Mouse (Mus musculus) intestine, postnatal 0 days (tissue): ENCODE results near the gene Adamtsl4. TPM values are rescaled to one million over a fixed set of nuclear protein-coding genes. Genes with fewer than 3 reads are reported as not detected.

ENCODE experiments used
- ATAC-seq: fragments of 200-750 bp; cut with Nextera tagmentation; 2 replicates; pipeline ENCODE4 v1.8.0; 2017; ENCODE audit warnings: mild to moderate bottlenecking, moderate TSS enrichment, moderate library complexity
- H3K27ac ChIP-seq: fragments of 300-500 bp; sonication (generic); 2 replicates; pipeline ENCODE4 v1.5.1; 2014; ENCODE audit warnings: mild to moderate bottlenecking, low read depth, low read length, moderate library complexity
- H3K27me3 ChIP-seq: fragments of 300-500 bp; sonication (generic); replicated peaks from 2 replicates; pipeline ENCODE4 v1.6.1; 2014; ENCODE audit warnings: low read length, mixed read lengths; ENCODE audit not compliant: control insufficient read depth, insufficient read depth
- H3K36me3 ChIP-seq: fragments of 300-500 bp; sonication (generic); 2 replicates; pipeline ENCODE4 v1.6.1; 2014; ENCODE audit warnings: mild to moderate bottlenecking, moderate library complexity; ENCODE audit not compliant: control insufficient read depth, insufficient read depth
- H3K4me1 ChIP-seq: fragments of 300-500 bp; sonication (generic); replicated peaks from 2 replicates; pipeline ENCODE4 v1.6.1; 2014; ENCODE audit warnings: antibody characterized with exemption, low read length, mixed read lengths; ENCODE audit not compliant: control insufficient read depth, insufficient read depth
- H3K4me2 ChIP-seq: fragments of 300-500 bp; sonication (generic); replicated peaks from 2 replicates; pipeline ENCODE4 v1.6.1; 2014; ENCODE audit warnings: low read depth, mild to moderate bottlenecking, moderate library complexity
- H3K4me3 ChIP-seq: fragments of 300-500 bp; sonication (generic); 2 replicates; pipeline ENCODE4 v1.5.1; 2014; ENCODE audit warnings: low read depth, low read length
- H3K9ac ChIP-seq: fragments of 300-500 bp; sonication (generic); 2 replicates; pipeline ENCODE4 v1.6.1; 2014; ENCODE audit warnings: mild to moderate bottlenecking, low read depth, low read length
- H3K9me3 ChIP-seq: fragments of 300-500 bp; sonication (generic); 2 replicates; pipeline ENCODE4 v1.6.1; 2016; ENCODE audit warnings: mixed run types; ENCODE audit not compliant: control insufficient read depth
- CTCF ChIP-seq: sonication (generic); IDR thresholded peaks from 2 replicates; pipeline ENCODE4 v1.5.1; 2016; ENCODE audit warnings: low read depth, mild to moderate bottlenecking, control low read depth, antibody characterized with exemption, moderate library complexity
- WGBS: fragments of 180-500 bp; shearing (Covaris S2); extraction: QIAGEN DNeasy Blood & Tissue Kit; methylation state at CpG from one replicate; pipeline ENCODE4 v1.1.7; 2014; 5-methylcytosine and 5-hydroxymethylcytosine counted together
- polyA plus RNA-seq: library from polyadenylated mRNA; unstranded; fragments of >200 nt; fragmentation: Nextera tagmentation; extraction: Ambion mirVana; gene quantifications from 2 replicates; pipeline ENCODE4 v1.2.1, GENCODE M21; 2015

Adamtsl4 gene
- 3.2 and 3.8 TPM in 2 replicates for polyA plus RNA-seq

DNA sequence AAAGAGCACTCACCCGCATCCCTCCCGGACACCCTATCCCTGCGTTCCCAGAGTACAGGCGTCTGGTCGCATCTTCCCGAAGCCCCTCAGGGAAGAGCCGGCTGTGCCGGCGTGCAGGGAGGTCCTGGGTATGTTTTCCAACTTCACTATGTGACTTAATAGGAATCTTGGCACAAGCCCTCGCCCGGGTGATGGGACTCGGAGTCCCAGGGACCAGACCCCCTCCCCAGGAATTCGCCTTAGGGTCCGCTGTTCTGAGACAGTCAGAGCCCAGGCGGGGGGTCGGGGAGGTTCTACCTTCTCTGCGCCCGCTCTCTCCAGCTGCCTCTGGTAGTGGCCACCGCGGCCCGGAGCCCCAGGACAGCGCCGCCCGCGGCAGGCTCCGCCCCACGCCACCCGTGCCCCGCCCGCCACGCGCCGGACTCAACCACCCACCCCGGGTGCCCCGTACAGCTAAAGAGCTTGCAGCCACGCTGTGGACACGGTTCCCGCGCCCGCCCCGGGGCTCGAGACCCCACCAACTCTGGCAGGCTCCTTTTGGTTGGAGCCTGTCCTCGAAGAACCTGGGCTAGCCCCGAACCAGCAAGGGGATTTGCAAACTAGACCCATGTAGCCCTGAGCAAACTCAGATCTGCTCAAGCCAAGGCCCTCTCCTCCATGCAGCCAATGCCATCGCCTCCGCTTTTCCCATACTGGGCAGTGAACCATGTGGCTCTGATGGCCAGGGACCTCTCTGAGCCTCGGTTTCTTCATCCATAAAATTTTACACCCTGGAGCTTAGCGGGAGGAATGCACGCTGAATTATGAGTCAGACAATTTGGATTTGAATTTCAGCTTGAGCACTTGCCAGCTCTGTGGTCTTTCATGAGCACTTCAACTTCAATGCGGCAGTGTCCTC lies at the start of gene Adamtsl4:
Gene Adamtsl4, minus strand, starts transcription at position 394 of the 898 bp plus-strand sequence.
- peak within 1 kb of the TSS; percentile 84 for H3K4me2 ChIP-seq
- H3K27me3 ChIP-seq: no peaks in the 10 kb centered on the region
- no peaks in the 10 kb centered on the region for H3K9me3 ChIP-seq
- H3K4me1 ChIP-seq: no peaks in the 10 kb centered on the region
- peak; percentile 60 for ATAC-seq
- H3K36me3 ChIP-seq: no peaks in the 10 kb centered on the region; the same call in 1 of the 2 replicates
- H3K9ac ChIP-seq: peak within 1 kb of the TSS; percentile 35; the same call in 1 of the 2 replicates
- 3% methylated on average over 50 of the region's 50 CpGs for WGBS
- peak within 1 kb of the TSS; percentile 82 for H3K27ac ChIP-seq
- H3K4me3 ChIP-seq: peak within 1 kb of the TSS; percentile 43
- peak; percentile 37 for TF ChIP-seq CTCF

DNA sequence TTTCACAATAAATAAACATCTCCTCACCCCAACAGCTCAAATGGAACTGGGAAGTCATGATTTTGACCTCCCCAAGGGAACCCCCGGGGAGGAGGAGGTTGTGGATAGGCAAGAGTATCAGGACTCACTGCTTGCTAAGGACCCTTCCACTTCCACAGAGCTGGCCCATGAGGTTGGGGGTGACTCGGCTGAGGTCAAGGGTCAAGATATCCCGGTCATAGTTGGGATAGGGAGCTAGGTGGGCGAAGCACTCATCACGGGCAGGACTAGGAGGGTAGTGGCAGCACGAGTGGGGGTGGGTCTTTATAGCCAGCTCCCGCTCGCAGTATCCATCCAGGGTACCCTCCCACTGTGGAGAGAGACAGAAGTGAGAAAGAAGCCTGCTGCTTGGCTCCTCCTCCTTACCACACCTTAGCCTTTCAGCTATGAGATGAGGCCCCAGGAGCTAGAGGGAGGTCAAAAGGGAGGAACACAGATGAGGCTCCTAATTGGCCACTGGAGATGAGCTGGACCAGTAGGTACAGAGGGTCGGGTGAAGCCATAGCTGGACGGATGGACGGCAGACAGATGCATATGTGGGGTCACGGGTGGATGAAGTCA lies 47.5 kb upstream of the Adamtsl4 start:
- 84% methylated on average over 12 of the region's 12 CpGs for WGBS
- TF ChIP-seq CTCF: no peak
- no peak overlapping the region for H3K27ac ChIP-seq
- H3K4me1 ChIP-seq: no peaks in the 10 kb centered on the region
- no peak overlapping the region for H3K4me2 ChIP-seq
- H3K27me3 ChIP-seq: no peaks in the 10 kb centered on the region
- H3K4me3 ChIP-seq: no peak overlapping the region
- H3K9me3 ChIP-seq: no peaks in the 10 kb centered on the region
- no peak for ATAC-seq
- no peak overlapping the region for H3K9ac ChIP-seq
- H3K36me3 ChIP-seq: peaks cover 15% of the 10 kb centered on the region

DNA sequence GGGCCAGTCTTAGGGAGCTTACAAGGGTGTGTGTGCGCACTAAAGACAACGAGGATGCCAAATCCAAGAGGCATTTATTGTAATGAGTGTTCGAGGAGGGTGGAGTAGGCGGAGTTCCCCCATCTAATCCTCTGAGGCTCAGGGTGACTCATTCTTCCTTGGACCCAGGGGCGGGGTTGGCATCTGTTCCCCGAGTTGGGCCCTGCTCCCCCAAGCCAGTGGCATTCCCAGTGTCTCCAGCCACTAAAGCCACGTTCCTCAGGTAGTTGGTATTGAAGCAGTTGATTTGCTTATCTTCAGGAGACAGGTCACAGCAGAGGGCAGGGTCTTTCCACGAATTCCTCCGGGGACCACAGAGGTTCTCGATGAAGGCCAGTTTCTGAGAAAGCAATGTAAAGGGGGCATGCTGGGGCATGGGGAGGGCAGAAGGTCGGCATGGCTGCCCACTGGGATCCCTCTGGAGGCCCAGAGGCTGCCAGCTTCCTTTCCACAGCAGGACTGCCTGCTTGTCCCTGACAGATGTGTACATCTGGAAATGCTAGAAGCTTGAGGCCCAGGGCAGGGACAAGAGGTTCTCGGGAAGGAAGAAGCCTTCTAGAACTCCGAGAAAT lies 46.5 kb upstream of the Adamtsl4 start:
- Histone ChIP-seq H3K9ac (0 out of 2 replicates have a peak overlapping the region, but pooled peaks have one; percentile 11), H3K27me3 (no peaks in the 10 kb centered on the region), H3K4me2 (no peak overlapping the region), H3K9me3 (no peaks in the 10 kb centered on the region), H3K4me3 (no peak overlapping the region), H3K36me3 (peaks cover 11% of the 10 kb centered on the region; the same call in 1 of the 2 replicates), H3K4me1 (no peaks in the 10 kb centered on the region), H3K27ac (no peak overlapping the region; the same call in 1 of the 2 replicates)
- ATAC-seq: no peak
- 61% methylated on average over 13 of the region's 13 CpGs for WGBS
- no peak for TF ChIP-seq CTCF

DNA sequence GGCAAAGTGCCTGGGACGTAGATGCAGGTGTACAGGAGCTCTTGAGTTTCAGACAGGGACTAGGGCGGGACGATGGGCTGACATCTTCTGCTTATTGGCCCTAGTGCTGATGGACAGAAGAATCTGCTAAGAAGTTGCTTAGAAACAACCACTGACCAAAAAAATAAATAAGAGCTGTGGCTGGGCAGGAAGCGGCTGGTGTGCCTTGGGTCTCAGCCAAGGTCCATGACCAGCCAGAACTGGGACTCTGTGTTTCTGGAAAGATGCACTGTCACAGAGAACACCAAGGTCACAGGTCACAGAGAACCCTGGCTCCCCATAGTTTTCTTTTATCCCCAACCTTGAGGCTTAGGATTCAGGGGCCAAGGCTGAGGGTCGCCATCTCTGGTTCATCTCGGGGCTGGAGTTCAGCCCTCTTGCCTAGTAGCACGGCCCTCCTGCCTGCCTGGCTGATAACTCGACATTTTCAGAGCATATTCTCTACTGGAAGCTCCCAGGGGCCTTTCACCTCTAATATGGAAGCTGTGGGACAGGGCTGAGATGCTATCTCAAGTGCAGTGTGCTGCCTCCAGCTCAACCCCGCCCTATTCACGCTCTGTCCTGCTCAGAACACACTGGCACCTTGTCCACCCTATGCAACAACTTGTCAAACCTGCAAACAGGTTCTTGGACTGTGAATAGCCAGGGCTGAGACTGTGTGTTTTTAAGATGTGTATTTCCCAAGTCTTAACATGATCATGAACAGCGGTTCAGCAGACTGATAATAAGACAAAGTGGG lies 45.2 kb upstream of the Adamtsl4 start:
- H3K36me3 ChIP-seq: peaks cover 11% of the 10 kb centered on the region; the same call in 1 of the 2 replicates
- no peaks in the 10 kb centered on the region for H3K4me1 ChIP-seq
- no peak overlapping the region for H3K4me3 ChIP-seq
- no peak for TF ChIP-seq CTCF
- H3K27ac ChIP-seq: no peak overlapping the region
- H3K9ac ChIP-seq: no peak overlapping the region
- WGBS: 79% methylated on average over 11 of the region's 11 CpGs
- no peak for ATAC-seq
- H3K4me2 ChIP-seq: no peak overlapping the region
- no peaks in the 10 kb centered on the region for H3K9me3 ChIP-seq
- no peaks in the 10 kb centered on the region for H3K27me3 ChIP-seq

DNA sequence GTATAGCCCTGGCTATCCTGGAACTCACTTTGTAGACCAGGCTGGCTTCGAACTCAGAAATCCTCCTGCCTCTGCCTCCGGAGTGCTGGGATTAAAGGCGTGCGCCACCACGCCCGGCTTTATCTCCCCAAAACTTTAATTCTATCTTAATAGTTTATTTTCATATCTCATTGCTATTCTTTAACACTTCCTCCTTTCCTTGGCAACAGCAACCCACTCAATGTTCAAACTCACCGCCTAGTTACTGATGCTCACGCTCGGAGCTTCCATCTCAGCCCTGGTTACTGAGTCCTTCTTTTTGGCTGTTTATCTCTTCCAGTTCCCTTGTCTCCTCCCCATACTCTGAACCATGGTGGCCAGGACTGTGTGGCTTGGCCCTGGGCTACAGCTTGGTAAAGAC lies 44.6 kb upstream of the Adamtsl4 start:
- H3K27ac ChIP-seq: no peak overlapping the region
- peaks cover 11% of the 10 kb centered on the region; the same call in 1 of the 2 replicates for H3K36me3 ChIP-seq
- no peaks in the 10 kb centered on the region for H3K9me3 ChIP-seq
- no peaks in the 10 kb centered on the region for H3K4me1 ChIP-seq
- no peak for ATAC-seq
- no peak overlapping the region for H3K4me3 ChIP-seq
- 90% methylated on average over 9 of the region's 9 CpGs for WGBS
- no peaks in the 10 kb centered on the region for H3K27me3 ChIP-seq
- no peak overlapping the region for H3K4me2 ChIP-seq
- H3K9ac ChIP-seq: no peak overlapping the region
- no peak for TF ChIP-seq CTCF
